Mouse (Mus musculus) heart, postnatal 0 days (tissue): ENCODE measurements around the gene Gm10491.

Experiments
- CTCF ChIP-seq: IDR thresholded peaks from 2 replicates; pipeline ENCODE4 v1.5.1; 2016; ENCODE audit warnings: antibody characterized with exemption, control low read depth, low read depth
- EP300 ChIP-seq: IDR thresholded peaks from 2 replicates; pipeline ENCODE4 v1.6.1; 2016; ENCODE audit warnings: antibody characterized with exemption, low read depth

GRCm38 (mm10) chrX:7919601-7920383, 12.2 kb upstream of the Gm10491 start, which contains the start of gene Pcsk1n:
- TF ChIP-seq CTCF (no peak), EP300 (no peak)
